Mouse (Mus musculus): ENCODE results near the gene Lst1. TPM values are rescaled to one million over a fixed set of nuclear protein-coding genes. Genes with fewer than 3 reads are reported as not detected.

The Lst1 gene
- total RNA-seq, 2 experiments from 2014 or later = 55.5 to 57.3 TPM

- no peak for ATAC-seq (replicated peaks; ENCODE audit: low FRiP score, poor library complexity, severe bottlenecking)
These were observed 24.7 kb downstream of the Lst1 start for GRCm38 (mm10) chr17:35163326-35164081.

- ATAC-seq (replicated peaks; ENCODE audit: low FRiP score, poor library complexity, severe bottlenecking) = no peak
These were observed 25.5 kb downstream of the Lst1 start for GRCm38 (mm10) chr17:35162730-35163129.

- ATAC-seq (replicated peaks; ENCODE audit: low FRiP score, poor library complexity, severe bottlenecking) = no peak
These were observed 26.1 kb downstream of the Lst1 start for GRCm38 (mm10) chr17:35162121-35162520.

GRCm38 (mm10) chr17:35161421-35161820 is 26.8 kb downstream of the Lst1 start:
- no peak for ATAC-seq (replicated peaks; ENCODE audit: low FRiP score, poor library complexity, severe bottlenecking)

GRCm38 (mm10) chr17:35159638-35160037 is 28.6 kb downstream of the Lst1 start:
- ATAC-seq (replicated peaks; ENCODE audit: low FRiP score, poor library complexity, severe bottlenecking) = no peak

GRCm38 (mm10) chr17:35158850-35159593 is 29.2 kb downstream of the Lst1 start:
- ATAC-seq (replicated peaks; ENCODE audit: low FRiP score, poor library complexity, severe bottlenecking) = no peak

- no peak for ATAC-seq (replicated peaks; ENCODE audit: low FRiP score, poor library complexity, severe bottlenecking)
These were observed 30.5 kb downstream of the Lst1 start for GRCm38 (mm10) chr17:35157661-35158175.

DNA sequence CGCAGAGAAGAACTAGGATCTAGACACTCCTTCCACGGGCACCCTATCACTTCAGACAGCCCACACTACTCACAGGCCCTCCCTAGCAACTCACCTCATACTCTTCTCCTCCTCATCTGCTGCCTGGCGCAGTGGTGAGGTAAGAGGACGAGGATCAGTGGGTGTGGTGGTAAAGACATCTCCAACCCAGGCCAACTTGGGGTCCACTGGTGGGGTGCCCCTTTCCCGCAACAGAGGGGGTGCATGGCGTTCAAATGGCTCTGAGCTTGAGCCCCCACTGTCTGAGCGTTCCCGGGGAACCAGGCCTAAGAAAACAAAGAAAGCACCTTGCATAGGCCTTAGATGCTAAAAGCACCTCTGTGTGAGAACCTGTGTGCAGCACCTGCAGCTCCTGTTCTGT is 31.0 kb downstream of the Lst1 start:
- ATAC-seq (replicated peaks; ENCODE audit: low FRiP score, poor library complexity, severe bottlenecking) = no peak

DNA sequence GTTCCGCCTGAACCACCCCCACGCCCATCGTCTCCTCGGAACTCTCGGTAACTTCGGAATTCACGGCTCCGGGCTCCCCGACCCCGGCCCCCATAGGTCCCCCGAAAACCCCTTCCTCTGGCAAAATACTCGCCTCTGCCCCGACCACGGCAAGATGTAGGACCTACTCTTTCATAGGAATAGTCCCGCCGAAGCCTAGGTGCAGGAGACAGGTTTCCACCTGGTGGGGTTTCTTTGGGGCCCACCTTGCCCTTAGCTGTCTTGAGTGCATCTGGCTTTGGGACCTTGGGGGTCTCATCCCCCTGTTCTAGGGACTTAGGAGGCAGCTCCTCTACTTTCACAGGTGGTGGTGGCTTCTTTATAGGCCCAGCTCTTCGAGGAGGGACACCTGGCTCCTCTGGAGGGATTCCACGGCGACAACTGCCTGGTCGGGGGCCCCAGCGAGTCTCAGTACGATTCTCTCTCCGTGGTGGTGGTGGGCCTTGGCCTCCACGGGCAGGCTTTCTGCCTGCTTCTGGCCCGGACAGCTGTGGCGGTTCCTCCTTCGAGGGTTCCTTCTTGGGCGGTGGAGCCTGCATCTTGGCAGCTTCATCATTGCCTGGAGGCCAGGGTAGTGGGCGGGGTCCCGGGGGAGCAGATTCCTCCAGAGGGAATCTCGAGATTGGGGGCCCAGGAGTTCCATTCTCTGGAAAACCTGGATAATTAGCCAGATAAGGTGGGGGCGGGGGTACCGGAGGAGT is 31.6 kb downstream of the Lst1 start:
- ATAC-seq (replicated peaks; ENCODE audit: low FRiP score, poor library complexity, severe bottlenecking) = no peak

DNA sequence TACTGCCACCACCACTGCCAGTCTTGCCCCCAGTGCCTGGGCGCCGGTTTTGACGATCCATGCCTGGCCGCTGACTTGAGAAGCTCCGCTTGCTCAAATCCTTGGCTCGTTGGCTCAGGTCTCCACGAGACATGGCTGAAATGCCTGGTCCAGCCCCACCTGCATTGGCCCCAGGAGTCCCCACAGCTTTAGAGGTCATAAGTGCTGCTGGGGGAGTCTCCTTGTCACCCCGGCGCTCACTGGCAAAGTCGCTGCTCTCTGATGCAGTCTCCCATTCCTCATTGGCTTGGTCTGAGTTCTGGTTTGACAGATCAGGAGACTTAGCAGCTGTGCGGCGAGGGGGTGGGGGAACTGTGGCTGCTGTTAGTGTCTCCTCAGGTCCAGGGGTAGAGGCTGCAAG is 32.8 kb downstream of the Lst1 start:
- no peak for ATAC-seq (replicated peaks; ENCODE audit: low FRiP score, poor library complexity, severe bottlenecking)

DNA sequence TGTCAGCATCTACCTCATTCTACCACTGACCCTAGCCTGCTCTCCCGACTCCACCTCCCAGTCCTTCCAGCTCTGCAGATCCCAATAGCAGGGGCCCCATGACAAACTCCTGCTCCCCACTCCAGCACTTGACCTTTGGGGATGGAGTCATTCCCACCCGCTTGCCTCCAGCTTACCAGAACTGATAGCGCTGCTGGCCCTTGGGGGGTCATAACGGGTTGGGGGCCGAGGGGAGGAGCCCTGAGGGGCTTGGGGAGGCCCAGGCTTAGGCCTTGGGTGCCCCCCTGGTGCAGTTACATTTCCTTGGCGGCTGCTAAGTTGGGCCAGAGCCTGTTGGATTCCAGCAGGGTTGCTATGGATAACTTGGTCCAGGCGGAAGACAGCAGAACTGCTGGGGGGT is 33.6 kb downstream of the Lst1 start:
- ATAC-seq (replicated peaks; ENCODE audit: low FRiP score, poor library complexity, severe bottlenecking) = no peak

DNA sequence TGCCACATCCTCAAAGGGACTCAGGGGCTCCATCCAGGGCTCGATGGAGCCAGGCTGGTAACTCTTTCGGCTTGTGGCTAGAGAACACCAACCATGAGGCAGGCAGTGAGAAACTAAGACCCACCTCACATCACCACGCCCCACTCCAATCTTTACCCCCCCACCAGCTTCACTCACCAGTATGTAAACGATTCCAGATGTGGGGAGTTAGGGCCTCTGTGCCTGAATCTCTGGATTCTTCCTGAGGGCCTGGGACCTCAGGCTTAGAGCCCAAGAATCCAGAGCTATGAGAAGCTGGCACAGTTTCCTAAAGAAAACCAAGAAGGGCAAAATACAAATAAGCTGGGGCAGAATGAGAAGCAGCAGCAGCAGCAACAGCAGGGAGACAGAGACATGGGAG is 34.3 kb downstream of the Lst1 start:
- ATAC-seq (replicated peaks; ENCODE audit: low FRiP score, poor library complexity, severe bottlenecking) = no peak

DNA sequence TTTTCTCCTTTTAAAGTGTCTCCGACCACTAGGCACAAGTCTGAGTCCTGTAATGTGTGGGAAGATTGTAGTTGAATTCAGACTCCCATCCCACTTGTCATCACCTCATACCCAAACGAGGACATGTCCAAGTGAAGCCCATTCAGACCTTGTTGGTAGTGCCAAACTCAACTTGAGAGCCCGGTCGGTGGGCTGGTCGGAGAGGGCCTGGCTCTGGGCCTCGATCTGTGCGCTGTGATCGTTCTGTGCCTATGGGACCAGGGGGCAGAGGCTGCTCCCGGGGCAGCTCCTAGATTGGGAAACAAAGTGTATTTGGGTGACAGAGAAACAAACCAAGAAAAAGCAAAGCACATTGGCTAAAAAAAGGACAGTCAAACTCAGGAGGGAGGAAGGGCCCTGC is 35.2 kb downstream of the Lst1 start:
- no peak for ATAC-seq (replicated peaks; ENCODE audit: low FRiP score, poor library complexity, severe bottlenecking)

DNA sequence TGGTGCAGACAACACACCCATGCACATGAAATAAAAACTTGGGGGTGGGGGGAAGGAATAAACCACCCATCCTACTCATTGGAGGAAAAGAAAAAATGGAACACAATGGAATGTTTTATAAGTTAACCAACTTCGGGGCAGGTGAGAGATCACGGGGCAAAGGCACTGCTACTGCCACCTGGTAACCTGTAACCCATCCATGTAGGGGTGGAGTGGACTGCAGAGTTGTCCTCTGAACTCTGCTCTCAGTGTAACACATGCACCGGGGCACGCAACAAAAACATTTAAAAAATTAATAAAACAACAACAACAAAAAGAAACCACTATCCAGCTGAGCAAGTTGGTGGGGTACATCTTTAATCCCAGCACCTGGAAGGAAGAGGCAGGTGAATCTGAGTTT is 36.1 kb downstream of the Lst1 start:
- ATAC-seq (replicated peaks; ENCODE audit: low FRiP score, poor library complexity, severe bottlenecking) = no peak

- no peak for ATAC-seq (replicated peaks; ENCODE audit: low FRiP score, poor library complexity, severe bottlenecking)
These were observed 40.2 kb downstream of the Lst1 start for GRCm38 (mm10) chr17:35147922-35148639.

GRCm38 (mm10) chr17:35147348-35147747 is 40.9 kb downstream of the Lst1 start:
- ATAC-seq (replicated peaks; ENCODE audit: low FRiP score, poor library complexity, severe bottlenecking) = no peak

- no peak for ATAC-seq (replicated peaks; ENCODE audit: low FRiP score, poor library complexity, severe bottlenecking)
These were observed 42.1 kb downstream of the Lst1 start for GRCm38 (mm10) chr17:35146139-35146538.

GRCm38 (mm10) chr17:35141971-35142370 is 46.3 kb downstream of the Lst1 start:
- no peak for ATAC-seq (replicated peaks; ENCODE audit: low FRiP score, poor library complexity, severe bottlenecking)

GRCm38 (mm10) chr17:35140490-35140996 is 47.7 kb downstream of the Lst1 start:
- no peak for ATAC-seq (replicated peaks; ENCODE audit: low FRiP score, poor library complexity, severe bottlenecking)

GRCm38 (mm10) chr17:35139269-35139668 is 49.0 kb downstream of the Lst1 start:
- no peak for ATAC-seq (replicated peaks; ENCODE audit: low FRiP score, poor library complexity, severe bottlenecking)
